Mouse (Mus musculus): ENCODE measurements around the gene Galns.

- no peak for TF ChIP-seq POLR2A (IDR thresholded peaks at IDR 0.05; ENCODE audit: insufficient read depth, low read depth, low read length)
- TF ChIP-seq CTCF (IDR thresholded peaks at IDR 0.05; ENCODE audit: insufficient read depth, low read depth, low read length) = no peak
These were observed 60.8 kb downstream of the Galns start for GRCm38 (mm10) chr8:122550234-122550994.

Data from olfactory bulb, adult 2 months (tissue).